Mouse (Mus musculus): Measurements from ENCODE around the gene Ensa.

- TF ChIP-seq POLR2A (IDR thresholded peaks at IDR 0.05; ENCODE audit: low read depth, low read length): no peak
- no peak for TF ChIP-seq CTCF (conservative IDR thresholded peaks at IDR 0.05; ENCODE audit: insufficient read depth, insufficient read length, low read depth, low read length)
Observed at GRCm38 (mm10) chr3:95663969-95664608, 39.3 kb downstream of the Ensa start.

Data from kidney, adult 2 months (tissue).